Mouse (Mus musculus) liver, postnatal 0 days (tissue): ENCODE results near the gene Spc24.

ENCODE experiments used
- CTCF ChIP-seq: sonication (generic); IDR thresholded peaks from 2 replicates; pipeline ENCODE4 v1.5.1; 2016; ENCODE audit warnings: antibody characterized with exemption, low read depth
- EP300 ChIP-seq: IDR thresholded peaks from 2 replicates; pipeline ENCODE4 v1.6.1; 2016; ENCODE audit warnings: antibody characterized with exemption, low read depth, mild to moderate bottlenecking

DNA sequence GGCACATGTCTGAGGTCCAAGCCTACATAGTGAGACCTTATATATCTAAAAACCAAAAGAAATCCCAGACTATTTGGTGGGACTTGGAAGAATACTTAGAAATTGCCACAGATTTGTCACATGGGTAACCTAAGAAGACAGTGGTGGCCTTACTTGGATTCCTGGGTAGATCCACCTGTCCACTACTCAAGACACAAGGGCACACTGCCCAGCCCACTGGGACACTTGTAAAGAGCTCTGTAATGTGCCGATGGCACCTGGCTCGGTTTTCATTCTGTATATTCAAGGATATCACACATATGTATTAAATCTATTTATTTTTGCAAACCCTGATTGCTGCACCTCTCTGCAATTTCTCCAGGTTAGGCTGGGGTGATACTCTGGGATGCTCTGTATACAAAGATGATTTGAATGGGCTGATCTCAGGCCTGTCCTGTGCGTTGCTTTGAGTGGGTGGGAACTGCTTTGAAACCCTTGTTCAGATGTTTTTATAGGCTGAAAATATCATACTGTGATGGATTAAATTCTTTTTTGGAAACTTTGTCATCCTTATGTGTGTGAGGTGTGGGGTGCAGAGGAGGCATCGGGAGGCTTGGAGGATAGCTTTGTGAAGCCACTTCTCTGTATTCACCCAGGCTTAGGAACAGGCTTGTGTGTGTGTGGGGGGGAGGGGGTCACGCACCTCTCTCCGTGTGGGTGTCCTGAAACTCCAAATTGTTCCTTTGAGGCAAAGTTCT lies 10.6 kb downstream of the Spc24 start:
- TF ChIP-seq CTCF (no peak), EP300 (no peak)
